Mouse (Mus musculus) A20 (cell line): ENCODE measurements around the gene Fam243.

Experiments
- DNase-seq: peaks from one replicate; pipeline ENCODE4 v3.0.0-alpha.2; 2011; ENCODE audit warnings: low read depth, low spot score

Fam243 gene

GRCm38 (mm10) chr16:92320361-92320760, 880 bp downstream of the Fam243 start:
- DNase-seq = no peak

GRCm38 (mm10) chr16:92319353-92320109, 1.7 kb downstream of the Fam243 start:
- peak; percentile 79 for DNase-seq

GRCm38 (mm10) chr16:92316049-92316738, 5.0 kb downstream of the Fam243 start:
- DNase-seq = no peak

GRCm38 (mm10) chr16:92313953-92314741, 7.1 kb downstream of the Fam243 start:
- DNase-seq = peak; percentile 65

- DNase-seq = no peak
These were observed 12.1 kb downstream of the Fam243 start for GRCm38 (mm10) chr16:92309126-92309525.

- no peak for DNase-seq
These were observed 13.3 kb downstream of the Fam243 start for GRCm38 (mm10) chr16:92307947-92308346.

GRCm38 (mm10) chr16:92305519-92305918, 15.7 kb downstream of the Fam243 start:
- peak; percentile 29 for DNase-seq

- DNase-seq = peak; percentile 18
These were observed 18.7 kb downstream of the Fam243 start for GRCm38 (mm10) chr16:92302506-92302905.

GRCm38 (mm10) chr16:92301989-92302388, 19.3 kb downstream of the Fam243 start:
- DNase-seq = peak; percentile 53

- no peak for DNase-seq
These were observed 19.8 kb downstream of the Fam243 start for GRCm38 (mm10) chr16:92301412-92301806.

GRCm38 (mm10) chr16:92300649-92301411, 20.4 kb downstream of the Fam243 start, which contains the start of gene Smim11:
Gene Smim11 (plus strand): TSS chr16:92301286.
- DNase-seq = peak; percentile 96

GRCm38 (mm10) chr16:92295328-92295727, 25.9 kb downstream of the Fam243 start:
- DNase-seq = no peak

GRCm38 (mm10) chr16:92294267-92294970, 26.8 kb downstream of the Fam243 start:
- DNase-seq = no peak

- no peak for DNase-seq
These were observed 29.1 kb downstream of the Fam243 start, which contains the start of gene Kcne2 for GRCm38 (mm10) chr16:92292101-92292500. Gene Kcne2 (plus strand): TSS chr16:92292389.

GRCm38 (mm10) chr16:92290045-92290444, 31.2 kb downstream of the Fam243 start:
- no peak for DNase-seq

GRCm38 (mm10) chr16:92288778-92289177, 32.5 kb downstream of the Fam243 start:
- DNase-seq = no peak

- DNase-seq = peak; percentile 68
These were observed 34.6 kb downstream of the Fam243 start for GRCm38 (mm10) chr16:92286609-92287008.

- DNase-seq = no peak
These were observed 36.2 kb downstream of the Fam243 start for GRCm38 (mm10) chr16:92285068-92285467.

- DNase-seq = no peak
These were observed 38.6 kb downstream of the Fam243 start for GRCm38 (mm10) chr16:92282671-92283070.

- DNase-seq = no peak
These were observed 45.7 kb downstream of the Fam243 start for GRCm38 (mm10) chr16:92275526-92275925.

- no peak for DNase-seq
These were observed 46.7 kb downstream of the Fam243 start for GRCm38 (mm10) chr16:92274516-92274915.
